Mouse (Mus musculus) heart, embryonic 14.5 days (tissue): Measurements from ENCODE around the gene Aanat. TPM values are rescaled to one million over a fixed set of nuclear protein-coding genes. Genes with fewer than 3 reads are reported as not detected.
A peak's percentile ranks its signal among the peaks of the same experiment; 100 is the strongest.

Source experiments
- ATAC-seq: fragments of 200-750 bp; cut with Nextera tagmentation; 2 replicates; pipeline ENCODE4 v1.8.0; 2017; ENCODE audit warnings: low read depth, moderate TSS enrichment; ENCODE audit not compliant: insufficient number of reproducible peaks, insufficient read depth, low FRiP score
- H3K27ac ChIP-seq, 2 experiments: fragments of 200-500 bp in 1 of 2; fragments of 300-500 bp in 1 of 2; sonication (generic) in 1 of 2; replicated peaks in 1 of 2; 2 replicates each; pipeline ENCODE4 v1.5.1; 2012 to 2014; ENCODE audit warnings: low read depth in 2 of 2, low read length in 2 of 2, control low read depth in 1 of 2, mild to moderate bottlenecking in 1 of 2, mixed read lengths in 1 of 2; ENCODE audit not compliant: control insufficient read depth in 1 of 2, insufficient read depth in 1 of 2
- H3K27me3 ChIP-seq: fragments of 300-500 bp; sonication (generic); 2 replicates; pipeline ENCODE4 v1.6.1; 2014; ENCODE audit warnings: mild to moderate bottlenecking, low read length, control low read depth; ENCODE audit not compliant: control insufficient read depth, insufficient read depth
- H3K36me3 ChIP-seq: fragments of 300-500 bp; sonication (generic); 2 replicates; pipeline ENCODE4 v1.6.1; 2014; ENCODE audit warnings: mild to moderate bottlenecking, control low read depth, low read length, mixed read lengths; ENCODE audit not compliant: control insufficient read depth, insufficient read depth
- H3K4me1 ChIP-seq, 2 experiments: fragments of 200-500 bp in 1 of 2; fragments of 300-500 bp in 1 of 2; sonication (generic) in 1 of 2; 2 replicates each; pipeline ENCODE4 v1.6.1; 2012 to 2014; ENCODE audit warnings: low read length in 2 of 2, control low read depth in 1 of 2, mixed read lengths in 1 of 2; ENCODE audit not compliant: control insufficient read depth in 2 of 2, insufficient read depth in 2 of 2
- H3K4me2 ChIP-seq: fragments of 300-500 bp; sonication (generic); 2 replicates; pipeline ENCODE4 v1.6.1; 2014; ENCODE audit warnings: mild to moderate bottlenecking, low read length
- H3K4me3 ChIP-seq, 2 experiments: fragments of 200-500 bp in 1 of 2; fragments of 300-500 bp in 1 of 2; sonication (generic) in 1 of 2; 2 replicates each; pipeline ENCODE4 v1.5.1; 2012 to 2014; ENCODE audit warnings: low read length in 2 of 2, mild to moderate bottlenecking in 2 of 2, control low read depth in 1 of 2, low read depth in 1 of 2, moderate library complexity in 1 of 2; ENCODE audit not compliant: control insufficient read depth in 1 of 2, insufficient read depth in 1 of 2
- H3K9ac ChIP-seq: fragments of 300-500 bp; sonication (generic); 2 replicates; pipeline ENCODE4 v1.6.1; 2014; ENCODE audit warnings: mild to moderate bottlenecking, low read length
- H3K9me3 ChIP-seq: fragments of 300-500 bp; sonication (generic); 2 replicates; pipeline ENCODE4 v1.6.1; 2016; ENCODE audit warnings: low read length, control low read depth; ENCODE audit not compliant: control insufficient read depth
- WGBS: fragments of 180-500 bp; shearing (Covaris S2); extraction: QIAGEN DNeasy Blood & Tissue Kit; methylation state at CpG from one replicate; pipeline ENCODE4 v1.1.7; 2014; 5-methylcytosine and 5-hydroxymethylcytosine counted together
- polyA plus RNA-seq: library from polyadenylated mRNA; unstranded; fragments of >200 nt; fragmentation: Nextera tagmentation; extraction: Ambion mirVana; gene quantifications from 2 replicates; pipeline ENCODE4 v1.2.1, GENCODE M21; 2014

Gene Aanat
- polyA plus RNA-seq, 1 experiment from 2014 or later: 0.28 TPM

DNA sequence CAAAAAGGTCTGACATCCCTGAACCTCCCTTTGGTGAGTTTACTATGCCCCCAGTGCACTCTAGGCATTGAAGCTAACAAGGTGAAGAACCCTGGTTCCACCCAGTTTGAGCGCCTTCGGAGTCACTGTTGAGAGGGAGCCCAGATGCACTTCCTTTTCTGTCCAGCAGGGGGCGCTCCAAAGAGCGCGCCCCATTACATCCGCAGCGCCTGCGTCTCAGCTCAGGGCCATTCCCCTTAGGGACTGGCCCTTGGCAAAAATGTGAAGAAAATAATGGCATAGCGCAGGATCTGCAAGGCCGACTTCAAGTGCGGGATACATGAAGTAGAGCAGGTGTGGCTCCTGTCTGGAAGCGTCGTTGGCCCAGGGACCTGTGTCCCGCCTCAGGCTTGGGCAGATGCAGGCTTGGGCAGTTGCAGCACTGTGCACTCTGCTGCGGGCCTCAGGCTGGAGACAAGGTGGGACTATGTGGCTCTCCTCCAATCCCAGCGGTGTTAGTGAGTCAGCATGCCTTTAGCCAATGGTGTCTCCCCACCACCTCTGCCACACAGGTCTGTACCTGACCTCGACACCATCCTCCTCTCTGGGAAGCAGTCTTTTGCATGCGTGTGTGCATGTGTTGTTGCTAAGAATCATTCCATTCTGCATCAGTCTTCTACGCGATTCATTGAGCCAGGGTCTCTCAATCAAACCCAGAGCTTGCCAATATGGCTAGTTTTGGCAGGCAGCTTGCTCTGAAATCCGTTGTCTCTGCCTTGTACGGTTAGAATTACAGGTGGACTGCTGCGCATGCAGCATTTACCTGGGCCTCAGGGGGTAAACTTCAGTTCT is 784 bp downstream of the Aanat start:
- no peak overlapping the region for H3K9ac ChIP-seq
- H3K9me3 ChIP-seq: no peaks in the 10 kb centered on the region
- H3K4me3 ChIP-seq: no peak overlapping the region
- H3K27me3 ChIP-seq: peaks cover 10% of the 10 kb centered on the region; the same call in 1 of the 2 replicates
- H3K4me1 ChIP-seq: peaks cover 9 to 11% of the 10 kb centered on the region in 2 experiments
- H3K36me3 ChIP-seq: no peaks in the 10 kb centered on the region
- ATAC-seq: 0 out of 2 replicates have a peak, but pooled peaks have one; percentile 12
- H3K4me2 ChIP-seq: no peak overlapping the region
- no peak overlapping the region for H3K27ac ChIP-seq
- 25% methylated on average over 23 of the region's 23 CpGs for WGBS

DNA sequence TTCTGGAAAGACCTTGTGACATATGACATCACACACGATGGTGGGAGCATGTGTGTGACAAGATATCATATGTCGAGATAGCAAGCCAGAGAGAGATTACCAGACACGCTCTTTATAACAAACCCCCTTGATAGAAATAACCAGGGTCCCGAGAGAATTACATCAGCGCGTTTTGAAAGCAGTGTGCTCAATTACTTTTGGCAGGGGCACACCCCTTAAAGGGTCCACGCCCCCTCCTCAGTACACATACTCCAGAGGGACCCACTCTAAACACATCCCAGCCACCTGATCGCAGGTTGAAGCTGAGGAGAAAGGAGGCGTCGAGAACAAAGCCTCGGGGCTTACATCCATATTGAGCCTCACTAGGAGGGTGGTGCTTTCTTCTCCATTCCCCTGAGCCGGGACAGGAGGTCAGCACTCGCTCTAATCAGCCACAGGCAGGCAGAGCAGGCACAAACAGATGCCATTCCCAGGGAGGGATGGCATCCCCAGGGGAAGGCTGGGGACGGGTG is 2.8 kb downstream of the Aanat start:
- H3K27me3 ChIP-seq: peaks cover 10% of the 10 kb centered on the region; the same call in 1 of the 2 replicates
- no peak for ATAC-seq
- WGBS: 22% methylated on average over 14 of the region's 14 CpGs
- no peak overlapping the region for H3K27ac ChIP-seq
- H3K9ac ChIP-seq: 0 out of 2 replicates have a peak overlapping the region, but pooled peaks have one; percentile 25
- peak overlapping the region; percentile 18; the same call in 1 of the 2 replicates for H3K4me2 ChIP-seq
- H3K4me3 ChIP-seq: no peak overlapping the region
- H3K4me1 ChIP-seq: peaks cover 9 to 11% of the 10 kb centered on the region in 2 experiments
- no peaks in the 10 kb centered on the region for H3K36me3 ChIP-seq
- H3K9me3 ChIP-seq: no peaks in the 10 kb centered on the region

DNA sequence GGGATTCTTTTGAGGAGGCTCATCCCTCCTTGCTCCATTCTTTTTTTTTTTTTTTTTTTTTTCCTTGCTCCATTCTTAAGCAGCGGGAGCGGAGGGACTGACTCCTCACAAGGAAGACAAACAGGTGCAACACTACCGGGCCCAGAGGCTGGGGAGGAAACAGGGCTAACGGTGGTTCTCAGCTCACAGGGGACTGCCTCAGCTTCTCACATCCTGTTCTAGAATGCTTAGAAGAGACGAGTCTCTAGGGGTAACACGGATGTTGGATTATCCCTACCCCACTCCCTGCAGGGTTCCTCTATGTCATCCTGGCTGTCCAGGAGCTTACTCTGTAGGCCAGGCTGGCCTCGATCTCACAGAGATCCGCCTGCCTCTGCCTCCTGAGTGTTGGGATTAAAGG is 3.3 kb downstream of the Aanat start:
- Histone ChIP-seq H3K9me3 (no peaks in the 10 kb centered on the region), H3K36me3 (no peaks in the 10 kb centered on the region), H3K4me3 (no peak overlapping the region), H3K4me2 (no peak overlapping the region), H3K9ac (no peak overlapping the region), H3K27me3 (peaks cover 10% of the 10 kb centered on the region; the same call in 1 of the 2 replicates), H3K4me1 (peaks cover 9 to 11% of the 10 kb centered on the region in 2 experiments), H3K27ac (no peak overlapping the region)
- WGBS: 60% methylated on average over 8 of the region's 8 CpGs
- ATAC-seq: no peak

DNA sequence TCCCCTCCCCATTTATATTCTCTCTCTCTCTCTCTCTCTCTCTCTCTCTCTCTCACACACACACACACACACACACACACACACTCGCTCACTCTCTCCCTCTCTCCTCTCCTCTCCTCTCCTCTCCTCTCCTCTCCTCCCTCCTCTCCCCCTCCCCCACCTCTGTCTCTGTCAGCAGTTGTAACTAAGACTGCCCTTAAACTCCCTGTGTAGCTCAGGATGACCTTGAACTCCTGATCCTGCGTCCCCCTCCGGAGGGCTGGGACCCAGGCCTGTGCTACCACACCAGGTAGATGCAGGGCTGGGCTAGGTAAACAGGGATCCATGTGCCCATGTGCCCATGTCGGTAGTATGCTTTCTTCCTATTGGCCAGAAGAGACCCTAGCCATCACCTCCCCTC is 5.4 kb downstream of the Aanat start:
- WGBS: 75% methylated on average over 4 of the region's 4 CpGs
- no peak for ATAC-seq
- Histone ChIP-seq H3K9me3 (no peaks in the 10 kb centered on the region), H3K9ac (no peak overlapping the region), H3K4me3 (no peak overlapping the region), H3K4me2 (no peak overlapping the region), H3K27ac (no peak overlapping the region), H3K36me3 (0 out of 2 replicates have a peak, but pooled peaks cover 4% of the 10 kb centered on the region), H3K27me3 (peaks cover 10% of the 10 kb centered on the region; the same call in 1 of the 2 replicates), H3K4me1 (peaks cover 5 to 8% of the 10 kb centered on the region in 2 experiments; a peak in 3 of 4 replicates)

DNA sequence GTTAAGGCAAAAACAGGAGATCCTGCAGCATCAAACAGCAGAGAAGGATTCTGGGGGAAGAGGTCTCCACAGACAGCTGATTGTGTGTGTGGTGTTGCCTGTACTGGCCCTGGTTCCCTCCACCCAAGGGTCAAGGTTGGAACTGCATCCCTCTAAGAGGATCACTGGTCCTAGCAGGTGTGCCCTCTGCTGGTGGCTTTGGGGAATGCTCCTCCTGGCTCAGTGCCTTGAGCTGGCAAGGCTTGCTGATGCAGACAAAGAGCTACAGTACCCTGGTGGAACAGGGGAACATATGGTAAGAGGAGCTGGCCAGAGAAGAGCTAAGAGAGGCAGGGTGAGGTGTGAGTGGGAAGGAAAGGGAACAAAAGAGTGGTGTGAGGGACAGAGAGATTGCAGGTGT is 6.2 kb downstream of the Aanat start:
- H3K4me1 ChIP-seq: peaks cover 3 to 4% of the 10 kb centered on the region in 2 experiments; a peak in 3 of 4 replicates
- no peaks in the 10 kb centered on the region for H3K9me3 ChIP-seq
- H3K9ac ChIP-seq: no peak overlapping the region
- peaks cover 8% of the 10 kb centered on the region; the same call in 1 of the 2 replicates for H3K36me3 ChIP-seq
- H3K27ac ChIP-seq: no peak overlapping the region
- ATAC-seq: peak; percentile 61
- no peak overlapping the region for H3K4me2 ChIP-seq
- peaks cover 9% of the 10 kb centered on the region; the same call in 1 of the 2 replicates for H3K27me3 ChIP-seq
- H3K4me3 ChIP-seq: no peak overlapping the region

DNA sequence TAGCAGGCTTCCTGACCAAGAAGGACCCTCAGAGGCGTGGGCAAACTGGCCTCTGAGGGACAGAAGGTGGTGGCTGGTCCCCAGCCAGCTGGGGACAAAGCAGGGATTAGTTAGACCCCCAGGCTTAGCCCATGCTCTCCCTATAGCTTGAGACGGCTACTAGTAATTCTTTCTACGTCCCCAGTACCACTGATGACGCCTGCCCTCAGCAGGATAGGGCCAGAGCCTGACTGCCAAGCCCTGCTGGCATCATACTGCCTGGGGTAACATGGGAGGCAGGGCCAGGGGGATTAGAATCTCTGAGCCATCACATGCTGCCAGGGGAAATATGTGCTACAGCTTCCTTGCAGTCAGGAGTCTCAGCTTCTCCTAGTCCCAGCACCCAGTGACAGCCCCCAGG is 7.1 kb downstream of the Aanat start:
- 77% methylated on average over 4 of the region's 4 CpGs for WGBS
- H3K27me3 ChIP-seq: peaks cover 2% of the 10 kb centered on the region; the same call in 1 of the 2 replicates

DNA sequence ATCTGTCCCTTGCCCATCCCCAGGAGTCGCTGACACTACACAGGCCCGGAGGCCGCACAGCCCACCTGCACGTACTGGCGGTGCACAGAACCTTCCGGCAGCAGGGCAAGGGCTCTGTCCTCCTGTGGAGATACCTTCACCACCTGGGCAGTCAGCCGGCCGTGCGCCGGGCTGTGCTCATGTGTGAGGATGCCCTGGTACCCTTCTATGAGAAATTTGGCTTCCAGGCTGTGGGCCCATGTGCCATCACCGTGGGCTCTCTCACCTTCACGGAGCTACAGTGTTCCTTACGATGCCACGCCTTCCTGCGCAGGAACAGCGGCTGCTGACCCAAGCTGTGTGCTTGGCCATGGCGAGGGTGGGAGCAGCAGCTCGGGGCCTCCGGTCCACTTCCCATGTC is 10.5 kb downstream of the Aanat start:
- Histone ChIP-seq H3K4me3 (no peak overlapping the region), H3K4me1 (no peaks in the 10 kb centered on the region), H3K27ac (no peak overlapping the region), H3K9me3 (no peaks in the 10 kb centered on the region), H3K9ac (no peak overlapping the region), H3K27me3 (no peaks in the 10 kb centered on the region), H3K4me2 (no peak overlapping the region), H3K36me3 (peaks cover 47% of the 10 kb centered on the region)
- WGBS: 86% methylated on average over 19 of the region's 19 CpGs
- ATAC-seq: no peak

More for the DNA sequence above, 7.1 kb downstream of the Aanat start:
- peaks cover 15% of the 10 kb centered on the region for H3K36me3 ChIP-seq
- peaks cover 3 to 4% of the 10 kb centered on the region in 2 experiments; a peak in 3 of 4 replicates for H3K4me1 ChIP-seq
- ATAC-seq: no peak
- H3K27ac ChIP-seq: no peak overlapping the region
- no peaks in the 10 kb centered on the region for H3K9me3 ChIP-seq
- no peak overlapping the region for H3K9ac ChIP-seq
- H3K4me3 ChIP-seq: no peak overlapping the region
- no peak overlapping the region for H3K4me2 ChIP-seq
